Mouse (Mus musculus): ENCODE results near the gene Nasp.
A peak's percentile ranks its signal among the peaks of the same experiment; 100 is the strongest.

DNA sequence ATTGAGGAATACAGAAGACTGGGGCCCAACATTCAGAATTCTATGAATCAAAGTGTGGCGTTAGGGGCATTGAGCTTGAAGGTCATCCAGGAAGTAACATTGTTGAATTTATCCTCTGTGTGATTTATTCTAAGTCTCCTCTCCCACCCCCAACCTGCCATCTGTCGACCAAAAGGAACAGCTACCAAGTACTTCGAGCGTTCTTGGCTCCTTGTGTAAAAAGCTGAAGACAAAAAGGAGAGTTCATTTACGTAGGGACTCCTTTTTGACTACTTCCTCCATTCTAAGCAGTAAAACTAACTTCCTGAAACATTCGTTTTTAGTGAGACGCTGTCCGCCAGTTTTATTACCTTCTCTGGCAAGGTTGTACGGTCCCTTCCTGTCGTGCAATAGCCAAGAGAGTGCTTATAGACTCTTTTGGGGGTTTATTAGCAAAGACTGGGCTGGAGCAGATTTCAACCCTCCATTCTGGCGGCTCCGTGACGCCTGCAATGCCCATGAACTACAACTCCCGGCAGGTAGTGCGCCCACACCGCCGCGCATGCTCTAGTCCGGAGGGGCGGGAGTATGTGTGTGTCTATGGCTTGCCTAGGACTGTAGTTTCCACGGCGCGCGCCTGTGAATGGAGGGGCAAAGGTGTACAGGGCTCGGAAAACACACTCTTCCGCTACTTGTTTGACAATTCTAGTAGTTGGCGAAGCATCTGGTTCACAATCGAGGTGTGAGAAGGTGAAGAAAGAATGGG is 71.0 kb downstream of the Nasp start:
- TF ChIP-seq CTCF (IDR thresholded peaks at IDR 0.05; ENCODE audit: insufficient read depth, low read length): no peak
- peak; percentile 94 for TF ChIP-seq POLR2A (IDR thresholded peaks at IDR 0.05; ENCODE audit: borderline replicate concordance, extremely low read depth, low read depth, low read length)
